Mouse (Mus musculus) kidney, embryonic 16.5 days (tissue): ENCODE data around the gene Samd8. TPM values are rescaled to one million over a fixed set of nuclear protein-coding genes. Genes with fewer than 3 reads are reported as not detected.
A peak's percentile ranks its signal among the peaks of the same experiment; 100 is the strongest.

Experiments used
- ATAC-seq: fragments of 200-750 bp; cut with Nextera tagmentation; 2 replicates; pipeline ENCODE4 v1.8.0; 2017; ENCODE audit warnings: moderate TSS enrichment; ENCODE audit not compliant: low FRiP score, low TSS enrichment
- H3K27ac ChIP-seq: fragments of 300-500 bp; sonication (generic); 2 replicates; pipeline ENCODE4 v1.5.1; 2014; ENCODE audit warnings: low read length
- H3K27me3 ChIP-seq: fragments of 300-500 bp; sonication (generic); 2 replicates; pipeline ENCODE4 v1.6.1; 2014; ENCODE audit warnings: low read length, control low read depth, mixed read lengths; ENCODE audit not compliant: insufficient read depth
- H3K36me3 ChIP-seq: fragments of 300-500 bp; sonication (generic); 2 replicates; pipeline ENCODE4 v1.6.1; 2014; ENCODE audit warnings: low read length, control low read depth, mixed read lengths; ENCODE audit not compliant: insufficient read depth
- H3K4me1 ChIP-seq: fragments of 300-500 bp; sonication (generic); 2 replicates; pipeline ENCODE4 v1.6.1; 2014; ENCODE audit warnings: low read length, control low read depth, mixed read lengths; ENCODE audit not compliant: insufficient read depth
- H3K4me2 ChIP-seq: fragments of 300-500 bp; sonication (generic); replicated peaks from 2 replicates; pipeline ENCODE4 v1.6.1; 2014; ENCODE audit warnings: low read depth, low read length
- H3K4me3 ChIP-seq: fragments of 300-500 bp; sonication (generic); 2 replicates; pipeline ENCODE4 v1.5.1; 2014; ENCODE audit warnings: mild to moderate bottlenecking, low read length
- H3K9ac ChIP-seq: fragments of 300-500 bp; sonication (generic); replicated peaks from 2 replicates; pipeline ENCODE4 v1.6.1; 2014; ENCODE audit warnings: low read length
- H3K9me3 ChIP-seq: fragments of 300-500 bp; sonication (generic); 2 replicates; pipeline ENCODE4 v1.6.1; 2016; ENCODE audit warnings: low read length, control low read depth
- WGBS: fragments of 180-500 bp; shearing (Covaris S2); extraction: QIAGEN DNeasy Blood & Tissue Kit; methylation state at CpG from one replicate; pipeline ENCODE4 v1.1.7; 2014; 5-methylcytosine and 5-hydroxymethylcytosine counted together
- polyA plus RNA-seq: library from polyadenylated mRNA; unstranded; fragments of >200 nt; fragmentation: Nextera tagmentation; extraction: Ambion mirVana; gene quantifications from 2 replicates; pipeline ENCODE4 v1.2.1, GENCODE M21; 2015

Gene Samd8
- 8.7 and 11.1 TPM in 2 replicates for polyA plus RNA-seq

GRCm38 (mm10) chr14:21750008-21750880, at the start of gene Samd8:
Gene Samd8, plus strand, starts transcription at chr14:21750531.
- WGBS: 6% methylated on average over 51 of the region's 52 CpGs
- ATAC-seq: peak; percentile 77

GRCm38 (mm10) chr14:21702691-21703090, 47.6 kb upstream of the Samd8 start:
- Histone ChIP-seq H3K36me3 (no peaks in the 10 kb centered on the region), H3K4me3 (no peak overlapping the region), H3K9me3 (no peaks in the 10 kb centered on the region; the same call in 1 of the 2 replicates), H3K4me2 (no peak overlapping the region), H3K4me1 (peaks cover 7% of the 10 kb centered on the region), H3K9ac (no peak overlapping the region), H3K27me3 (no peaks in the 10 kb centered on the region), H3K27ac (no peak overlapping the region)
- 94% methylated on average over 8 of the region's 8 CpGs for WGBS
- no peak for ATAC-seq

More at GRCm38 (mm10) chr14:21750008-21750880, at the start of gene Samd8:
- peak within 1 kb of the TSS; percentile 96 for H3K4me3 ChIP-seq
- peak within 1 kb of the TSS; percentile 78 for H3K27ac ChIP-seq
- H3K4me2 ChIP-seq: peak within 1 kb of the TSS; percentile 71
- H3K27me3 ChIP-seq: no peaks in the 10 kb centered on the region
- no peaks in the 10 kb centered on the region for H3K9me3 ChIP-seq
- no peaks in the 10 kb centered on the region for H3K36me3 ChIP-seq
- peaks cover 15% of the 10 kb centered on the region for H3K4me1 ChIP-seq
- peak within 1 kb of the TSS; percentile 92 for H3K9ac ChIP-seq

- H3K4me3 ChIP-seq: no peak overlapping the region
- H3K27ac ChIP-seq: peak overlapping the region; percentile 1; the same call in 1 of the 2 replicates
- H3K4me1 ChIP-seq: peaks cover 7% of the 10 kb centered on the region
- H3K27me3 ChIP-seq: no peaks in the 10 kb centered on the region
- H3K9me3 ChIP-seq: no peaks in the 10 kb centered on the region; the same call in 1 of the 2 replicates
- H3K36me3 ChIP-seq: no peaks in the 10 kb centered on the region
- ATAC-seq: peak; percentile 12; the same call in 1 of the 2 replicates
- no peak overlapping the region for H3K4me2 ChIP-seq
- WGBS: 15% methylated on average over 5 of the region's 5 CpGs
- no peak overlapping the region; the same call in 1 of the 2 replicates for H3K9ac ChIP-seq
Measured at GRCm38 (mm10) chr14:21703255-21703654, 47.1 kb upstream of the Samd8 start.

- no peaks in the 10 kb centered on the region for H3K27me3 ChIP-seq
- no peak overlapping the region for H3K27ac ChIP-seq
- H3K36me3 ChIP-seq: no peaks in the 10 kb centered on the region
- no peak overlapping the region for H3K9ac ChIP-seq
- no peaks in the 10 kb centered on the region; the same call in 1 of the 2 replicates for H3K9me3 ChIP-seq
- WGBS: 86% methylated on average over 2 of the region's 2 CpGs
- no peak overlapping the region for H3K4me3 ChIP-seq
- no peak for ATAC-seq
- no peak overlapping the region for H3K4me2 ChIP-seq
- H3K4me1 ChIP-seq: peaks cover 7% of the 10 kb centered on the region
Measured at GRCm38 (mm10) chr14:21705462-21705861, 44.9 kb upstream of the Samd8 start.

- peak; percentile 27; the same call in 1 of the 2 replicates for ATAC-seq
- Histone ChIP-seq H3K27me3 (no peaks in the 10 kb centered on the region), H3K4me3 (no peak overlapping the region), H3K9ac (no peak overlapping the region), H3K9me3 (no peaks in the 10 kb centered on the region; the same call in 1 of the 2 replicates), H3K4me2 (no peak overlapping the region), H3K27ac (0 out of 2 replicates have a peak overlapping the region, but pooled peaks have one; percentile 25), H3K36me3 (no peaks in the 10 kb centered on the region), H3K4me1 (peaks cover 7% of the 10 kb centered on the region)
- WGBS: 65% methylated on average over 12 of the region's 12 CpGs
Measured at GRCm38 (mm10) chr14:21706759-21707571, 43.4 kb upstream of the Samd8 start.

- Histone ChIP-seq H3K4me2 (no peak overlapping the region), H3K9me3 (no peaks in the 10 kb centered on the region), H3K36me3 (no peaks in the 10 kb centered on the region), H3K27me3 (no peaks in the 10 kb centered on the region), H3K27ac (no peak overlapping the region), H3K4me3 (no peak overlapping the region), H3K4me1 (no peaks in the 10 kb centered on the region; the same call in 1 of the 2 replicates), H3K9ac (no peak overlapping the region)
- 54% methylated on average over 2 of the region's 2 CpGs for WGBS
- no peak for ATAC-seq
Measured at GRCm38 (mm10) chr14:21709545-21709944, 40.8 kb upstream of the Samd8 start.

- H3K27me3 ChIP-seq: no peaks in the 10 kb centered on the region
- WGBS: 81% methylated on average over 2 of the region's 2 CpGs
- no peaks in the 10 kb centered on the region; the same call in 1 of the 2 replicates for H3K4me1 ChIP-seq
- H3K27ac ChIP-seq: no peak overlapping the region
- H3K4me2 ChIP-seq: no peak overlapping the region
- H3K9me3 ChIP-seq: no peaks in the 10 kb centered on the region
- H3K9ac ChIP-seq: no peak overlapping the region
- ATAC-seq: no peak
- H3K4me3 ChIP-seq: no peak overlapping the region
- no peaks in the 10 kb centered on the region for H3K36me3 ChIP-seq
Measured at GRCm38 (mm10) chr14:21711231-21711630, 39.1 kb upstream of the Samd8 start.

- Histone ChIP-seq H3K36me3 (no peaks in the 10 kb centered on the region), H3K9ac (no peak within 1 kb of the TSS), H3K9me3 (no peaks in the 10 kb centered on the region), H3K4me2 (no peak within 1 kb of the TSS), H3K27me3 (no peaks in the 10 kb centered on the region), H3K4me3 (no peak within 1 kb of the TSS), H3K27ac (no peak within 1 kb of the TSS), H3K4me1 (no peaks in the 10 kb centered on the region; the same call in 1 of the 2 replicates)
- 53% methylated on average over 5 of the region's 5 CpGs for WGBS
- no peak for ATAC-seq
Measured at GRCm38 (mm10) chr14:21714486-21714885, 35.8 kb upstream of the Samd8 start, which contains the start of gene Dupd1. Gene Dupd1, minus strand, starts transcription at chr14:21714576.

- Histone ChIP-seq H3K27me3 (no peaks in the 10 kb centered on the region), H3K4me3 (no peak overlapping the region), H3K36me3 (no peaks in the 10 kb centered on the region), H3K9ac (no peak overlapping the region), H3K9me3 (peaks cover 8% of the 10 kb centered on the region; the same call in 1 of the 2 replicates), H3K4me2 (no peak overlapping the region), H3K27ac (no peak overlapping the region), H3K4me1 (no peaks in the 10 kb centered on the region; the same call in 1 of the 2 replicates)
- no peak for ATAC-seq
- WGBS: 23% methylated on average over 17 of the region's 17 CpGs
Measured at GRCm38 (mm10) chr14:21719646-21720383, 30.5 kb upstream of the Samd8 start.
